Mouse (Mus musculus) liver, embryonic 14.5 days (tissue): Measurements from ENCODE around the gene Rnf150.

Source experiments
- CTCF ChIP-seq: IDR thresholded peaks from 2 replicates; pipeline ENCODE4 v1.5.1; 2016; ENCODE audit warnings: antibody characterized with exemption, low read depth, control low read depth
- EP300 ChIP-seq: IDR thresholded peaks from 2 replicates; pipeline ENCODE4 v1.6.1; 2016; ENCODE audit warnings: antibody characterized with exemption, low read depth

GRCm38 (mm10) chr8:83038575-83038974 lies 175.4 kb downstream of the Rnf150 start:
- no peak for TF ChIP-seq CTCF
- no peak for TF ChIP-seq EP300
